Mouse (Mus musculus) spleen, postnatal 14 days (tissue): ENCODE data around the gene Pla2g4d.

Experiments used
- DNase-seq, 2 experiments: peaks; one replicate each; pipeline ENCODE4 v3.0.0; 2021 to 2022; ENCODE audit warnings: low spot score in 2 of 2

Gene Pla2g4d

GRCm38 (mm10) chr2:120288995-120289394 lies at the start of gene Pla2g4d:
Gene Pla2g4d (minus strand): TSS chr2:120289197.
- DNase-seq, result no peak

GRCm38 (mm10) chr2:120337886-120338285 lies 48.9 kb upstream of the Pla2g4d start:
- DNase-seq, result no peak

- no peak for DNase-seq
Measured at GRCm38 (mm10) chr2:120331575-120331974, 42.6 kb upstream of the Pla2g4d start.

- DNase-seq, result no peak
Measured at GRCm38 (mm10) chr2:120315077-120315476, 26.1 kb upstream of the Pla2g4d start.

GRCm38 (mm10) chr2:120314487-120314886 lies 25.5 kb upstream of the Pla2g4d start:
- no peak for DNase-seq

GRCm38 (mm10) chr2:120313976-120314375 lies 25.0 kb upstream of the Pla2g4d start, which contains the start of gene Pla2g4f:
Gene Pla2g4f (minus strand): TSS chr2:120314165.
- no peak for DNase-seq

GRCm38 (mm10) chr2:120312276-120312825 lies 23.4 kb upstream of the Pla2g4d start:
- no peak for DNase-seq

GRCm38 (mm10) chr2:120304113-120304512 lies 15.1 kb upstream of the Pla2g4d start:
- DNase-seq, result no peak

GRCm38 (mm10) chr2:120301076-120301475 lies 12.1 kb upstream of the Pla2g4d start:
- no peak for DNase-seq

GRCm38 (mm10) chr2:120299866-120300265 lies 10.9 kb upstream of the Pla2g4d start:
- no peak for DNase-seq

- no peak for DNase-seq
Measured at GRCm38 (mm10) chr2:120296160-120296559, 7.2 kb upstream of the Pla2g4d start.

GRCm38 (mm10) chr2:120291471-120292078 lies 2.6 kb upstream of the Pla2g4d start:
- no peak for DNase-seq

- no peak for DNase-seq
Measured at GRCm38 (mm10) chr2:120288401-120288800, 596 bp downstream of the Pla2g4d start.

- no peak for DNase-seq
Measured at GRCm38 (mm10) chr2:120285639-120286038, 3.4 kb downstream of the Pla2g4d start.

- DNase-seq, result no peak
Measured at GRCm38 (mm10) chr2:120284705-120285104, 4.3 kb downstream of the Pla2g4d start.

GRCm38 (mm10) chr2:120284094-120284493 lies 4.9 kb downstream of the Pla2g4d start:
- no peak for DNase-seq

GRCm38 (mm10) chr2:120283550-120283949 lies 5.4 kb downstream of the Pla2g4d start:
- DNase-seq, result no peak

- DNase-seq, result no peak
Measured at GRCm38 (mm10) chr2:120281221-120281620, 7.8 kb downstream of the Pla2g4d start.

GRCm38 (mm10) chr2:120279961-120280360 lies 9.0 kb downstream of the Pla2g4d start:
- peak in 1 of 2 experiments; percentile 37 for DNase-seq

GRCm38 (mm10) chr2:120276951-120277350 lies 12.0 kb downstream of the Pla2g4d start:
- DNase-seq, result no peak

- DNase-seq, result no peak
Measured at GRCm38 (mm10) chr2:120268635-120269034, 20.4 kb downstream of the Pla2g4d start.

- DNase-seq, result no peak
Measured at GRCm38 (mm10) chr2:120265523-120265922, 23.5 kb downstream of the Pla2g4d start.

- no peak for DNase-seq
Measured at GRCm38 (mm10) chr2:120264858-120265257, 24.1 kb downstream of the Pla2g4d start.

- DNase-seq, result no peak
Measured at GRCm38 (mm10) chr2:120262876-120263275, 26.1 kb downstream of the Pla2g4d start.
